Mouse (Mus musculus): Measurements from ENCODE around the gene Strn. TPM values are rescaled to one million over a fixed set of nuclear protein-coding genes. Genes with fewer than 3 reads are reported as not detected.
"Not testable (repeated sequence)": the region's sequence is repeated elsewhere in the genome, so short reads cannot be mapped to it uniquely, and the experiment has no call there.

Gene Strn
- total RNA-seq, 4 experiments from 2014 or later, result 77.5 to 87.3 (median 83.9) TPM

DNA sequence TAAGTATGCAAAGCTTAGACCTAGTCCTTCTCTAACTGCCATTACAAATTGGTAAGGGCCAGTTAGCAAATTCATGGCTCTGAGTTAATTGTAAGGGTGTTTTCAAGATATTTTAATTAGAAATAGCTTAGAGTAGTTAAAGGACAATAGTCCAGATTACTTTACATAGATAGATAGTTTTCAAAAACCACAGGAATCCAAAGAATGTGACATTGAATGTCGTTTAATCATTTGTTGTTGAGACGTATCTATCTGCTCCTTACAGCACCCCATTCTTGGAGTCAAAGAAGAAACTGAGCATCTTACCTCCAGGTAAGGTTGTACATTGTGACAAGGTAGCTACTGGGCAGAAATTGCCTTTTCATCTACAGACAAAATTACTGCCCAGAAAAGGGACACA, 26.7 kb downstream of the Strn start:
- DNase-seq (ENCODE audit: low spot score in 2 of 2), result no peak

GRCm38 (mm10) chr17:78708422-78708821, 28.6 kb downstream of the Strn start:
- no peak for DNase-seq (ENCODE audit: low spot score in 2 of 2)

DNA sequence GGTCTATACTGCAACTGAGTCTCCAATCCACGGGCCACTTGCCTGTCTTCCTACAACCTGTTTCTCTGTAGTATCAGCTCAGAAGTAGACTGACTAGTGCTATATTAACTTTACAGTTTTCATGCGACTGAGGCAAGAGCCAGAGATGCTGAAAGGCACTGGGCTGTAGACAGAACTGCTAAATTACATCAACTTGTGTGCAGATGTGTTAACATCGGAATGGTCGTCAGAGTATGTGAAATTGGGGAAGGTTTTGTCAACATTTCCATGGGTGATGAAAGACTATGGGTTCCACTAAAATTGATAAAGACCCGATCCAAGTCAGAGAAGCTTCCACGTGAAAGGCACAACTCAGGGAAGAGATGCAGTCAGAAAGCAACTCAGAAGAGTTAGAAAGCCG, 34.0 kb downstream of the Strn start:
- no peak for DNase-seq (ENCODE audit: low spot score in 2 of 2)

DNA sequence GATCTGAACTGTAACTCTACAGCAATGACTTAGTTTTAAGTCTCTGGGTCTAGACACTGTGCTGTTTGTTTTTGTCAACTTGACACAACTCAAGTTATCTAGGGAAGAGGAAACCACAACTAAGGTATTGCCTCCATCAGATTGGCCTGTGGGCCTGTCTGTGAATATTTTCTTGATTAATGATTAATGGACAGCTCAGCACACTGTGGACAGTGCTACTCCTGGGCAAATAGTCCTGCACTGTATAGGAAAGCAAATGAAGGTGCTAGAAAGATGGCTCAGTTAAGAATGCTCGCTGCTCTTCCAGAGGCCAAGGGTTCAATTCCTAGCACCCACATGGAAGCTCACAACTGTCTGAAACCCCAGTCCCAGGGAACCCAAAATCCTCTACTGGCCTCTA, 38.0 kb downstream of the Strn start:
- DNase-seq (ENCODE audit: low spot score in 2 of 2), result no peak

DNA sequence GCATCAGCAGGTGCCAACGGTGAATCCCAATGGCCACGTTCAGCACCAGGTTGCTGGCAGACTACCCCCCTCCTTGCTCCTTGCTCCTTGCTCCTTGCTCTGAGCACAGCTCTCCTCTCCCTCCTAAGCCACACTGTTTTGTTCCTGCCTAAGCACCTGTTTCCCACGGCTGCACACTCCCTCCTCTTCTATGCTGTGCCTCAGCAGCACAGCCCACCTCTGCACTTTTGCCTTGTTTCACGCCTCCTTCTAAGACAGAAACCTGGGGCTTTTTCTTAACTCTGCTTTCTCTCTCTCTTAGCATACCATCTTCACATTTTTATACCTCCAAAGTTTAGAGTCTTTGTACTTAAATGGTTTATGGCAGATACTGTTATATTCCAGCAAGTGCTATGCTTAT, 39.5 kb downstream of the Strn start:
- DNase-seq (ENCODE audit: low spot score in 2 of 2), result no peak

GRCm38 (mm10) chr17:78696922-78697321, 40.1 kb downstream of the Strn start:
- DNase-seq (ENCODE audit: low spot score in 2 of 2), result no peak

- DNase-seq (ENCODE audit: low spot score in 2 of 2), result not testable (repeated sequence)
Observed at GRCm38 (mm10) chr17:78689231-78689630, 47.8 kb downstream of the Strn start.

DNA sequence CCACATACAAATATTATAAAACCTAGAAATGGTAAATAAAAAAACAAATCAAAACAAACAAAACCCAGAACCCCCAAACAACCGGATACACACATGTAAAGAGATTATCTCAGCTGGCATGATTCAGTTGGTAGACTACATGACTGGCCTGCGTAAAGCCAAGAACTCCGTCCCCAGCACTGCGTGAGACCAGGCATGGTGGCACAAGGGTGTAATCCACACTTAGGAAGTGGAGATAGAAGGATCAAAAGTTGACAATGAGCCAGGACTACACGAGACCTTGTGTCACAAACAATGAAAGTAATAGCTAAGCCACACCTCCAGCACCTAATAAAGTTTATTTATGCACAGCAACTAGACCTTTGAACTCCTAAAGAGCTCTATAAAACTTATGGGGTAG, 49.0 kb downstream of the Strn start:
- no peak for DNase-seq (ENCODE audit: low spot score in 2 of 2)

DNA sequence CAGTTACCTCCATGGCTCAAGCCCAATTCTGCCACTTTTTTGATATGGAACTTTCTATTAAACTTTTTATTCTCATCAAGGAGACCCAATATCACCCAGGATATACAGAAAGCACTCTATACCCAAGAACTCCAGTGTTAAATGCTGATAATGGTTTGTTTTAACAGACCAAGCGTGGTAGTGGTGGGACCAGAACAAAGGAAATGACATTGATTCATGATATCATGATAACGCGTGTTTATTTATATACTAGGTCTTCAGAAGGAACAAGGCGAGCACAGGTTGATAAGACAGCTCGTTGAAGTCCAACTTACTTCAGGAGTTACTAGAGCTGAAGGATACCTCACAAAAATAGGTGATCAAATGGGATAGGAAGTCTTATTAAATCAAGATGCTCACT, 52.0 kb downstream of the Strn start:
- no peak for DNase-seq (ENCODE audit: low spot score in 2 of 2)

- no peak for DNase-seq (ENCODE audit: low spot score in 2 of 2)
Observed at GRCm38 (mm10) chr17:78682351-78682750, 54.6 kb downstream of the Strn start.

DNA sequence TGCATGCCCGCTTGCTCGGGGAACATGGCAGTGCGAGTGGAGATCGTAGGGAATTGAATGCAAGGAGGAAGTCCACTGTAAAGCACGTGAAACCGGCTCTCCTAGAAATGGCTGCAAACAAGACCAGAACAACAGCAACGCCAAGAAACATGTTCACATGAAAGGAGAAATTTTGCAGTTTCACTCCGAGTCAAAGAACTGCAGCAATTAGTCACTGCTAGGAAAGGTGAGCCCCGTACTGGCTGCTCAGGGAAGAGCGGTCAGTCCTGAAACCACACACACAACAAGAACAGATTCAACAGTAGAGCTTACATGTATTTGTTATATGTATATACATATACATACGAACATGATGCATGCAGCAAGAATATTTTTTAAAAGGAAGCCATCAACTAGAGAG, 57.5 kb downstream of the Strn start:
- no peak for DNase-seq (ENCODE audit: low spot score in 2 of 2)

GRCm38 (mm10) chr17:78676813-78677212, 60.2 kb downstream of the Strn start:
- peak in 1 of 2 experiments; percentile 53 for DNase-seq (ENCODE audit: low spot score in 2 of 2)

GRCm38 (mm10) chr17:78664962-78665545, 71.9 kb downstream of the Strn start:
- no peak for DNase-seq (ENCODE audit: low spot score in 2 of 2)

DNA sequence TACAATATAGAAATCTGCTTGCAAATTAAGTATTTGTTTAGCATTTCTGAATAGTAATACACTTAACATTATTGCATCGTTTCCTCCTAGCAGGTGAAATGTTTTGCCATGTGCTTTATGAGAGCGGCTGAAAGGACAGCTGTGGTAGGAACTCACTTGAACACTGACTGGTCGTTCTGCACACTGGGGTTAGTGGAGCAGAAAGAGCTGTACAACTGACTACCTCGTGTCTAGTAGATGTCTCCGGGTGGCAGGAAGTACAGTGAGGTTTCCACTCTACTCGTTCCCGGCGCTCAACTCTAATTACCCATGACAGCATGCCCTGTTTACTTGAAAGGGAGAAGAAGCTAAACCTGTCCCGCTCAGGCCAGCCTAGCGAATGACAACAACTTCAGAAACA, 82.2 kb downstream of the Strn start:
- DNase-seq (ENCODE audit: low spot score in 2 of 2), result no peak

DNA sequence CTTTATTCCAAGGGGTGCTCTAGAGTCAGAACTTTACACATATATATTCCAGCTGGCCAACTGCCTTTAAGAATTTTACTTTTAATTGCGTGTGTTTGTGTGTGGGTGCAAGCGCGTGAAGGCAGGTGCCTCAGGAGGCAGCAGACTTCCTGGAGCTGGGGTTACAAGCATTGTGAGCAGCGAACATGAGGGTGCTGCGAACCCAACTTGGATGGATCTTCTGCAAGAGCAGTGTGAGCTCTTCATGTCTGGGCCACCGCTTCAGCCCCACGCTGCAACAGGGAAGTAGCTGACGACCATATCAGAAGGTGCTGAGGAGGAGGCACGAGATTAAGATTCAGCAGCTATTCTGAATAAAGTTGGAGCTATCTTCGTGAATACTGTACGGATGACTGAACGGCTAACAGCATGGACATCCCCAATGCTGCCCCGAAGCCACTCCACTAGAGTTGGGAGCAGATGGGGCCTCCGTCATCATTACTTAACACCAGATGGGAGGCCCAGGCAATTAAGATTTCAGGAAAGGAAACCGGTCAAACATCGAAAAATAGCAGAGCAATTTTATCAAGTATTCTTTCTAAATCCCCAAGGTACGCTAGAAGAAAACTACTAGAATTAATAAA, 93.0 kb downstream of the Strn start:
- DNase-seq (ENCODE audit: low spot score in 2 of 2), result no peak

DNA sequence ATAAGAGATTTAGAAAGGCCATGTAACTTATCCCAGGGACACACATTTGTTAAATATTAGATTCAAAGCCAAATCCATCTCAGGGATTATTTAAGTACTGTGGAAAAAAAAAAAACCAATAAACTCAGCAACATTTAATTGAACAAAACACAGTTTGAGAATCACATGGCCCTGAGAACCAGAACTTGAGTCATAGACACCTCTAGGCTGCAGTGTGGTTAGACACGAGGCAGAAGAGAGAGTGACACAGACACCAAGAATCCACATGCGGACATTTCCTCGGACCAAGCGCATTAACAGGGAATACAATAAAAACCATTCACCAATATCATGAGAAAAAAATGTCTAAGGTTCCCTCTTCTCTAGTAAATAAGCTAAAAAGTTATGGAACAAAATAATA, 94.7 kb downstream of the Strn start:
- DNase-seq (ENCODE audit: low spot score in 2 of 2), result no peak

DNA sequence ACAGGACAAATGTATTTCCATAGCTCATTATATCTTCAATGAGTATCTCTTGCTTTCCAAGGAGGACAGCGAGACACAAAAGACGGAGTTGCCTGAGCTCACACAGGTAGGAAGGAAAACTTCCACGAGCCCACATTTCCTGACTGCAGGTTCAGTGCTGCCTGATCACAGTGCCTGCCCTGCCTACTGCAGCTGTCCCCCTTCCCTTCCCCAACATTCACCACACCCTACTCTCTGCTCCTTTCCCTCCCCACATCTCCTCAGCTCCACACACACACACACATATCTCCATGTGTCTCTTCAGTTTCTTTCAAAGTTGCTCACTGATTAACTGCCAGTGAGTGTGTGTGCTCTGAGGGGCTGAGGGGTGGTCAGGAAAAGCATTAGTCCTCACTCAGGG, 96.6 kb downstream of the Strn start:
- no peak for DNase-seq (ENCODE audit: low spot score in 2 of 2)

- DNase-seq (ENCODE audit: low spot score in 2 of 2), result no peak
Observed at GRCm38 (mm10) chr17:78639099-78639498, 97.9 kb downstream of the Strn start.

- DNase-seq (ENCODE audit: low spot score in 2 of 2), result no peak
Observed at GRCm38 (mm10) chr17:78637140-78637539, 99.9 kb downstream of the Strn start.

GRCm38 (mm10) chr17:78635616-78636015, 101.4 kb downstream of the Strn start:
- no peak for DNase-seq (ENCODE audit: low spot score in 2 of 2)

- DNase-seq (ENCODE audit: low spot score in 2 of 2), result no peak
Observed at GRCm38 (mm10) chr17:78624941-78625340, 112.1 kb downstream of the Strn start.

DNA sequence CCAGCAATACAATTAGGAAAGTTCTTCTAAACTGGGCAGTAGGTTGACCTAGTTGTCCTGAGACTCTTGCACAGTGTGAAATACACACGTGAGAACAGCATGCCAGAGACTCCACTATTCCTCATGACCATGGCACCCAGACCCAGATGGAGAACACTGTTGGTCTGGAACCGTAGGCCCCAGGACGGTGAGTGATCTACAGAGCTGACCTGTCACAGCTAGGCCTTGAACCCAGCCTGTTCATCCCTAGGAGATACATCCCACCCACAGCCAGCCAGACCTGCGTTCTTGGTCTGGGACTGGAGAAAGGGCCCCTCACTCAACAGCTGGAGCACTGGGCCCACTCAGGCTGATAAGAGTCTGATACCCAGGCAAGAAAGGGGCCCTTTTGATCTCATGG, 115.1 kb downstream of the Strn start:
- no peak for DNase-seq (ENCODE audit: low spot score in 2 of 2)

GRCm38 (mm10) chr17:78620740-78621139, 116.3 kb downstream of the Strn start:
- DNase-seq (ENCODE audit: low spot score in 2 of 2), result no peak

- no peak for DNase-seq (ENCODE audit: low spot score in 2 of 2)
Observed at GRCm38 (mm10) chr17:78619981-78620380, 117.0 kb downstream of the Strn start.
